Mouse (Mus musculus): Measurements from ENCODE around the gene Gm20695. TPM values are rescaled to one million over a fixed set of nuclear protein-coding genes. Genes with fewer than 3 reads are reported as not detected.
A peak's percentile ranks its signal among the peaks of the same experiment; 100 is the strongest.

The Gm20695 gene
- polyA plus RNA-seq, 1 experiment = not detected

GRCm38 (mm10) chr16:3852586-3852985, 31.9 kb upstream of the Gm20695 start:
- no peaks in the 10 kb centered on the region for H3K27me3 ChIP-seq (replicated peaks)
- no peak overlapping the region for H3K4me3 ChIP-seq (replicated peaks)
- no peaks in the 10 kb centered on the region for H3K9me3 ChIP-seq
- TF ChIP-seq GATA1 (IDR thresholded peaks at IDR 0.05; ENCODE audit: borderline replicate concordance, low read length) = no peak
- peaks cover 54% of the 10 kb centered on the region for H3K36me3 ChIP-seq (replicated peaks; ENCODE audit: low read length)
- peaks cover 89% of the 10 kb centered on the region for H3K4me1 ChIP-seq

GRCm38 (mm10) chr16:3854437-3855182, 29.8 kb upstream of the Gm20695 start:
- no peak for TF ChIP-seq GATA1 (IDR thresholded peaks at IDR 0.05; ENCODE audit: borderline replicate concordance, low read length)
- Histone ChIP-seq H3K36me3 (replicated peaks; ENCODE audit: low read length) (peaks cover 66% of the 10 kb centered on the region), H3K4me1 (peaks cover 89% of the 10 kb centered on the region), H3K4me3 (replicated peaks) (no peak overlapping the region), H3K27me3 (replicated peaks) (no peaks in the 10 kb centered on the region), H3K9me3 (no peaks in the 10 kb centered on the region)

- Histone ChIP-seq H3K36me3 (replicated peaks; ENCODE audit: low read length) (peaks cover 71% of the 10 kb centered on the region), H3K9me3 (no peaks in the 10 kb centered on the region), H3K4me1 (peaks cover 89% of the 10 kb centered on the region), H3K4me3 (replicated peaks) (peak overlapping the region; percentile 79), H3K27me3 (replicated peaks) (no peaks in the 10 kb centered on the region)
- TF ChIP-seq FLI1 (IDR thresholded peaks at IDR 0.05; ENCODE audit: low read length) (no peak), GATA1 (IDR thresholded peaks at IDR 0.05; ENCODE audit: borderline replicate concordance, low read length) (no peak; the same call in 2 of the 3 replicates)
Measured at GRCm38 (mm10) chr16:3855776-3856175, 28.7 kb upstream of the Gm20695 start.

- H3K27me3 ChIP-seq (replicated peaks) = no peaks in the 10 kb centered on the region
- peaks cover 85% of the 10 kb centered on the region for H3K36me3 ChIP-seq (replicated peaks; ENCODE audit: low read length)
- H3K9me3 ChIP-seq = no peaks in the 10 kb centered on the region
- TF ChIP-seq FLI1 (IDR thresholded peaks at IDR 0.05; ENCODE audit: low read length) = no peak
- TF ChIP-seq GATA1 (IDR thresholded peaks at IDR 0.05; ENCODE audit: borderline replicate concordance, low read length) = no peak
- no peak overlapping the region for H3K4me3 ChIP-seq (replicated peaks)
- peaks cover 95% of the 10 kb centered on the region for H3K4me1 ChIP-seq
Measured at GRCm38 (mm10) chr16:3859254-3859653, 25.2 kb upstream of the Gm20695 start.

- H3K4me3 ChIP-seq (replicated peaks) = peak overlapping the region; percentile 97
- TF ChIP-seq FLI1 (IDR thresholded peaks at IDR 0.05; ENCODE audit: low read length) (no peak), GATA1 (IDR thresholded peaks at IDR 0.05; ENCODE audit: borderline replicate concordance, low read length) (no peak)
- peaks cover 65% of the 10 kb centered on the region for H3K4me1 ChIP-seq
- H3K9me3 ChIP-seq = no peaks in the 10 kb centered on the region
- peaks cover 48% of the 10 kb centered on the region for H3K36me3 ChIP-seq (replicated peaks; ENCODE audit: low read length)
- no peaks in the 10 kb centered on the region for H3K27me3 ChIP-seq (replicated peaks)
Measured at GRCm38 (mm10) chr16:3871815-3872214, 12.6 kb upstream of the Gm20695 start.

- H3K4me1 ChIP-seq = peaks cover 61% of the 10 kb centered on the region
- no peaks in the 10 kb centered on the region for H3K9me3 ChIP-seq
- H3K4me3 ChIP-seq (replicated peaks) = peak within 1 kb of the TSS; percentile 97
- H3K27me3 ChIP-seq (replicated peaks) = no peaks in the 10 kb centered on the region
- H3K36me3 ChIP-seq (replicated peaks; ENCODE audit: low read length) = peaks cover 48% of the 10 kb centered on the region
- peak; percentile 46; the same call in 1 of the 2 replicates for TF ChIP-seq FLI1 (IDR thresholded peaks at IDR 0.05; ENCODE audit: low read length)
- TF ChIP-seq GATA1 (IDR thresholded peaks at IDR 0.05; ENCODE audit: borderline replicate concordance, low read length) = no peak
Measured at GRCm38 (mm10) chr16:3872216-3873047, 12.0 kb upstream of the Gm20695 start, which contains the start of gene Naa60. Naa60 (plus strand) TSS chr16:3872375.

- no peak for TF ChIP-seq FLI1 (IDR thresholded peaks at IDR 0.05; ENCODE audit: low read length)
- TF ChIP-seq GATA1 (IDR thresholded peaks at IDR 0.05; ENCODE audit: borderline replicate concordance, low read length) = no peak
- Histone ChIP-seq H3K4me3 (replicated peaks) (no peak overlapping the region), H3K36me3 (replicated peaks; ENCODE audit: low read length) (peaks cover 57% of the 10 kb centered on the region), H3K27me3 (replicated peaks) (no peaks in the 10 kb centered on the region), H3K4me1 (peaks cover 50% of the 10 kb centered on the region), H3K9me3 (no peaks in the 10 kb centered on the region)
Measured at GRCm38 (mm10) chr16:3876346-3876745, 8.1 kb upstream of the Gm20695 start.

- Histone ChIP-seq H3K27me3 (replicated peaks) (no peaks in the 10 kb centered on the region), H3K4me3 (replicated peaks) (peak overlapping the region; percentile 94), H3K36me3 (replicated peaks; ENCODE audit: low read length) (peaks cover 42% of the 10 kb centered on the region), H3K4me1 (peaks cover 68% of the 10 kb centered on the region), H3K9me3 (no peaks in the 10 kb centered on the region)
- no peak for TF ChIP-seq FLI1 (IDR thresholded peaks at IDR 0.05; ENCODE audit: low read length)
Measured at GRCm38 (mm10) chr16:3885065-3885670, 720 bp downstream of the Gm20695 start.

- Histone ChIP-seq H3K27me3 (replicated peaks) (no peaks in the 10 kb centered on the region), H3K4me3 (replicated peaks) (peak overlapping the region; percentile 69), H3K4me1 (peaks cover 86% of the 10 kb centered on the region), H3K36me3 (replicated peaks; ENCODE audit: low read length) (peaks cover 70% of the 10 kb centered on the region), H3K9me3 (no peaks in the 10 kb centered on the region)
- TF ChIP-seq GATA1 (IDR thresholded peaks at IDR 0.05; ENCODE audit: borderline replicate concordance, low read length) (no peak), FLI1 (IDR thresholded peaks at IDR 0.05; ENCODE audit: low read length) (no peak)
Measured at GRCm38 (mm10) chr16:3891621-3892295, 7.3 kb downstream of the Gm20695 start.

Measured in megakaryocyte, embryonic 14.5 days (primary cell).